Mouse (Mus musculus) midbrain, embryonic 16.5 days (tissue): ENCODE results near the gene Angptl4. TPM values are rescaled to one million over a fixed set of nuclear protein-coding genes. Genes with fewer than 3 reads are reported as not detected.
A peak's percentile ranks its signal among the peaks of the same experiment; 100 is the strongest.

ENCODE experiments used
- ATAC-seq: fragments of 200-750 bp; cut with Nextera tagmentation; 2 replicates; pipeline ENCODE4 v1.8.0; 2017; ENCODE audit warnings: moderate TSS enrichment
- H3K27ac ChIP-seq: fragments of 300-500 bp; sonication (generic); 2 replicates; pipeline ENCODE4 v1.5.1; 2014; ENCODE audit warnings: mild to moderate bottlenecking, low read length, mixed read lengths
- H3K27me3 ChIP-seq: fragments of 300-500 bp; sonication (generic); 2 replicates; pipeline ENCODE4 v1.6.1; 2014; ENCODE audit warnings: low read depth, low read length, mixed read lengths; ENCODE audit not compliant: control insufficient read depth, insufficient read depth
- H3K36me3 ChIP-seq: fragments of 300-500 bp; sonication (generic); 2 replicates; pipeline ENCODE4 v1.6.1; 2014; ENCODE audit warnings: mild to moderate bottlenecking, low read length, moderate library complexity, mixed read lengths; ENCODE audit not compliant: control insufficient read depth, insufficient read depth
- H3K4me1 ChIP-seq: fragments of 300-500 bp; sonication (generic); 2 replicates; pipeline ENCODE4 v1.6.1; 2014; ENCODE audit warnings: mild to moderate bottlenecking, low read length, mixed read lengths; ENCODE audit not compliant: control insufficient read depth, insufficient read depth
- H3K4me2 ChIP-seq: fragments of 300-500 bp; sonication (generic); 2 replicates; pipeline ENCODE4 v1.6.1; 2014; ENCODE audit warnings: mild to moderate bottlenecking, low read length, mixed read lengths
- H3K4me3 ChIP-seq: fragments of 300-500 bp; sonication (generic); 2 replicates; pipeline ENCODE4 v1.5.1; 2014; ENCODE audit warnings: low read depth, mild to moderate bottlenecking, low read length, moderate library complexity, mixed read lengths
- H3K9ac ChIP-seq: fragments of 300-500 bp; sonication (generic); 2 replicates; pipeline ENCODE4 v1.6.1; 2014; ENCODE audit warnings: low read depth, low read length, mixed read lengths
- H3K9me3 ChIP-seq: fragments of 300-500 bp; sonication (generic); replicated peaks from 2 replicates; pipeline ENCODE4 v1.6.1; 2014; ENCODE audit warnings: mild to moderate bottlenecking, low read length, mixed read lengths; ENCODE audit not compliant: control insufficient read depth, poor library complexity, severe bottlenecking
- WGBS: fragments of 180-500 bp; shearing (Covaris S2); extraction: QIAGEN DNeasy Blood & Tissue Kit; methylation state at CpG from one replicate; pipeline ENCODE4 v1.1.7; 2014; 5-methylcytosine and 5-hydroxymethylcytosine counted together
- polyA plus RNA-seq: library from polyadenylated mRNA; unstranded; fragments of >200 nt; fragmentation: Nextera tagmentation; extraction: Ambion mirVana; gene quantifications from 2 replicates; pipeline ENCODE4 v1.2.1, GENCODE M21; 2015

Angptl4 gene
- polyA plus RNA-seq, 1 experiment from 2014 or later = 16.8 TPM

GRCm38 (mm10) chr17:33786375-33786774, 4.7 kb upstream of the Angptl4 start:
- peaks cover 5% of the 10 kb centered on the region; the same call in 1 of the 2 replicates for H3K4me1 ChIP-seq
- no peaks in the 10 kb centered on the region for H3K36me3 ChIP-seq
- WGBS = 88% methylated on average over 18 of the region's 18 CpGs
- no peaks in the 10 kb centered on the region for H3K27me3 ChIP-seq
- H3K9ac ChIP-seq = no peak overlapping the region
- H3K27ac ChIP-seq = no peak overlapping the region
- no peak for ATAC-seq
- no peak overlapping the region for H3K4me2 ChIP-seq
- no peaks in the 10 kb centered on the region for H3K9me3 ChIP-seq
- H3K4me3 ChIP-seq = no peak overlapping the region

DNA sequence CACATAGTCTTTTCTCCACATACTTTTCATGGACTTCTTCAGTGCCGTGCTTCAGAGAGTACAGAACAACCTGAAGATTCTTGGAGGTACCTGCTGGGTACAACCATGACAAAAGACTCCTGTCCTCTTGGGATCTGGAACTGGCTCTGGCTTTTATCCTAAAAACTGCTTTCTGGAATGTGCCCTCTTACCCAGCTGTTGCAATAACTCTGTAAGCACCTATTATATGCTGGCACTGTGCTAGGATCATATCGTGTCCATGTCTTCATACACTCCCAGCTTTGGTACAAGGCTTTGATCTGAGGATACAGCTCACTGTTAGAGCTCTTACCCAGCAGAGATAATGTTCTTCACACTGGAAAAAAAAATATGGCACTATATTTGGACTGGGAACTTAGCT, 3.3 kb upstream of the Angptl4 start:
- WGBS = 92% methylated on average over 2 of the region's 2 CpGs
- Histone ChIP-seq H3K9me3 (no peaks in the 10 kb centered on the region), H3K27ac (no peak overlapping the region), H3K27me3 (no peaks in the 10 kb centered on the region), H3K4me1 (peaks cover 12% of the 10 kb centered on the region; the same call in 1 of the 2 replicates), H3K36me3 (no peaks in the 10 kb centered on the region), H3K4me2 (no peak overlapping the region), H3K9ac (no peak overlapping the region), H3K4me3 (no peak overlapping the region)
- no peak for ATAC-seq

GRCm38 (mm10) chr17:33783408-33783807, 1.8 kb upstream of the Angptl4 start:
- H3K27ac ChIP-seq = no peak overlapping the region
- H3K4me3 ChIP-seq = no peak overlapping the region
- H3K9me3 ChIP-seq = no peaks in the 10 kb centered on the region
- no peak for ATAC-seq
- peaks cover 12% of the 10 kb centered on the region; the same call in 1 of the 2 replicates for H3K4me1 ChIP-seq
- H3K4me2 ChIP-seq = no peak overlapping the region
- no peaks in the 10 kb centered on the region for H3K36me3 ChIP-seq
- H3K9ac ChIP-seq = no peak overlapping the region
- H3K27me3 ChIP-seq = no peaks in the 10 kb centered on the region

GRCm38 (mm10) chr17:33782067-33782466, 437 bp upstream of the Angptl4 start:
- H3K9me3 ChIP-seq = no peaks in the 10 kb centered on the region
- H3K36me3 ChIP-seq = no peaks in the 10 kb centered on the region
- no peaks in the 10 kb centered on the region for H3K27me3 ChIP-seq
- no peak overlapping the region for H3K9ac ChIP-seq
- H3K4me1 ChIP-seq = peaks cover 12% of the 10 kb centered on the region; the same call in 1 of the 2 replicates
- no peak for ATAC-seq
- H3K27ac ChIP-seq = no peak overlapping the region
- H3K4me3 ChIP-seq = peak overlapping the region; percentile 50; the same call in 1 of the 2 replicates
- peak overlapping the region; percentile 95 for H3K4me2 ChIP-seq
- 40% methylated on average over 4 of the region's 4 CpGs for WGBS

GRCm38 (mm10) chr17:33780431-33780830, 1.2 kb downstream of the Angptl4 start:
- Histone ChIP-seq H3K4me1 (peaks cover 12% of the 10 kb centered on the region; the same call in 1 of the 2 replicates), H3K9me3 (no peaks in the 10 kb centered on the region), H3K27me3 (no peaks in the 10 kb centered on the region), H3K9ac (no peak overlapping the region; the same call in 1 of the 2 replicates), H3K27ac (0 out of 2 replicates have a peak overlapping the region, but pooled peaks have one; percentile 60), H3K4me3 (peak overlapping the region; percentile 50), H3K36me3 (no peaks in the 10 kb centered on the region), H3K4me2 (peak overlapping the region; percentile 95)
- ATAC-seq = no peak
- 88% methylated on average over 5 of the region's 5 CpGs for whole genome bisulfite sequencing

DNA sequence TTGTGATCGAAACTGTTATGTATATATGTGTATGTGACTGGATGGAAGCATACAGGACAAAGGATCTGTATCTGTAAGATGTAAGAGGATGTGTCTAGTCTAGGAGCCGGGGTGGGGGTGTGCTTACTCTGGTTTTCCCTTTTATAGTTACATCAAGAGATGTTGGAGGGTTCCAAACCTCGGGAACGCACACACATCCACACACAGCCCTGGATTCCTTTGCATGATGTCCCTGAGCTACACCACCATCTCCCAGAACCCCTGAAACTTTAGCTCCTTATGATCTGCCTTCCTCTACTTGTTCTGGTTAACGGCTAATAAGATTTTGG, 1.7 kb downstream of the Angptl4 start:
- H3K27ac ChIP-seq = no peak overlapping the region
- peaks cover 12% of the 10 kb centered on the region; the same call in 1 of the 2 replicates for H3K4me1 ChIP-seq
- H3K9me3 ChIP-seq = no peaks in the 10 kb centered on the region
- no peak overlapping the region for H3K9ac ChIP-seq
- H3K27me3 ChIP-seq = no peaks in the 10 kb centered on the region
- ATAC-seq = no peak
- H3K4me2 ChIP-seq = peak overlapping the region; percentile 95
- 90% methylated on average over 5 of the region's 5 CpGs for WGBS
- H3K36me3 ChIP-seq = no peaks in the 10 kb centered on the region
- H3K4me3 ChIP-seq = no peak overlapping the region

DNA sequence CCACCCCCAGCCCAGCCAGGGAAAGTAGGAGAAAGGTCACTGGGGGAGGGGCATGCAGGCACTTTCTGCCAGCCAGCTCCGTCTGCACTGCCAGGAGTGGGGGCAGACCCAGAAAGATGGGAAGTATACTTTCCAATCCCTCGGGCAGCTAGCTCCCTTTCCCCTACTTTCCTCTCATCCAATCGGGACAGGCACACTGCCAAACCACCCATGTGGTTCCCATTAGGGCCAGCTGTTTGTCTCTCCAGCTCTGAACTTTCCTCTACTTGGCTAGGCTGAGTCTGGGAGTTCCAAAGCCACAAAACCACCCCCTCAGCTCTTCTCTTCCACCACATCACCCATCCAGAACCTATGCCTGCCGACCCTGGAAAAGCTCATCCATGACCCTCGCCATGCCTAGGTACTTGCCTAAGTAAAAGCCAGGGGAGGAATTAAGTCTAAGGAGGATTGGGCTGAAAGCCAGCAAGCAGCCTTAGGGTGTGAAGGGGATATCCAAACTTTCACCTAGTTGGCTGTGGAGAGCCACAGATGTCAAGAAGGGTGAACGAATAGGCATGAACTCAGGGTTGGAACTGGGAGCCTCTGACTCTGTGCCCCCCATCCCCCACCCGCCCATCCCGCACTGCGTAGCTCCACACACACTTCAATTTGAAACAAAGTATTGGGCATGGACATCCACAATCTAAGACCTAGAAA, 2.2 kb downstream of the Angptl4 start:
- peak; percentile 75 for ATAC-seq
- Histone ChIP-seq H3K27me3 (no peaks in the 10 kb centered on the region), H3K4me1 (peaks cover 12% of the 10 kb centered on the region; the same call in 1 of the 2 replicates), H3K36me3 (no peaks in the 10 kb centered on the region), H3K4me2 (peak overlapping the region; percentile 35), H3K4me3 (no peak overlapping the region), H3K9me3 (no peaks in the 10 kb centered on the region), H3K27ac (peak overlapping the region; percentile 60; the same call in 1 of the 2 replicates), H3K9ac (no peak overlapping the region)
- WGBS = 66% methylated on average over 8 of the region's 9 CpGs

DNA sequence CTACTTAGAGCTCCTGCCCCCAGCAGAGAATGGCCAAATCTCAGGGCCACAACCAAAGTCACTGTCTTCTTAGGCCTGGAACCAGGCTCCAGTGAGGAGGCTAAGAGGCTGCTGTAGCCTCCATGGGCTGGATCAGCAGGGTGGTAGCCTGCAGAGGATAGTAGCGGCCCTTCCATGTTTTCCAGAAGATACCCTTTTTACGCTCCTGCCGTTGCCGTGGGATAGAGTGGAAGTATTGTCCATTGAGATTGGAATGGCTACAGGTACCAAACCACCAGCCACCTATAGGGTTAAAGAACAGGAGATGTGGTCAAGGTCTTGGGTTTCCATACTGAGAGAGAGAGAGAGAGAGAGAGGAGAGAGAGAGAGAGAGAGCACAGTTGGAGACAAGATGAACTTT, 6.3 kb downstream of the Angptl4 start:
- Histone ChIP-seq H3K4me2 (no peak overlapping the region), H3K36me3 (no peaks in the 10 kb centered on the region), H3K9ac (no peak overlapping the region), H3K27me3 (no peaks in the 10 kb centered on the region), H3K27ac (no peak overlapping the region), H3K4me1 (no peaks in the 10 kb centered on the region), H3K9me3 (no peaks in the 10 kb centered on the region), H3K4me3 (no peak overlapping the region)
- no peak for ATAC-seq
- 94% methylated on average over 4 of the region's 4 CpGs for WGBS

DNA sequence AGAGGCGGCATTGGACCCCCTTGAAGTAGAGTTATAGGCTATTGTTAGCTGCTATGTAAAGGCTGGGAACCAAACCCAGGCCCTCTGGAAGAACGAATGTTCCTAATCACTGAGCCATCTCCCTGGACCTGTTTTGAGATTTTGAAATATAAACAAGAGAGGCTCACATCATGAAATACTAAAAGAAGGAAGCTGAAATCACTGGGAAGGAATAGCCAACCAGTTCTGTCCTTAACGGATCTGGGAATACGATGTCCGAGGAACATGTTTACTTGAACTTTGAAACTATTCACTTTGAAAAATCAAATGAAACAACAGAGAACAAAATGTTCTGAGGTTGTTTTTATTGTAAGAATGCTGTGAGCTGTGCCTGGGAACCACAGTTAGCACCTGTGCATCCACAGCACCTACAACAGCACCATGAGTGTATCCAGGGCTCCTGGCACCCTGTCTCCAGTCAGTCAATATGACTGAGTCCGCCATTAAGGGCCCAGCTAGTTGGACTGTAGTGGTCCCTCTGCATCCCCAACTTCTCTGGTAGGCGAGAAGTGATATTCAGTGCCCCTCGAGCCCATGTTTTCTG, 7.0 kb downstream of the Angptl4 start:
- Histone ChIP-seq H3K9me3 (no peaks in the 10 kb centered on the region), H3K4me3 (no peak overlapping the region), H3K27me3 (no peaks in the 10 kb centered on the region), H3K27ac (no peak overlapping the region), H3K4me1 (no peaks in the 10 kb centered on the region), H3K36me3 (no peaks in the 10 kb centered on the region), H3K9ac (no peak overlapping the region), H3K4me2 (no peak overlapping the region)
- ATAC-seq = no peak
- 90% methylated on average over 8 of the region's 8 CpGs for WGBS
